Mouse (Mus musculus): Measurements from ENCODE around the gene Zbtb44.

Gene Zbtb44

DNA sequence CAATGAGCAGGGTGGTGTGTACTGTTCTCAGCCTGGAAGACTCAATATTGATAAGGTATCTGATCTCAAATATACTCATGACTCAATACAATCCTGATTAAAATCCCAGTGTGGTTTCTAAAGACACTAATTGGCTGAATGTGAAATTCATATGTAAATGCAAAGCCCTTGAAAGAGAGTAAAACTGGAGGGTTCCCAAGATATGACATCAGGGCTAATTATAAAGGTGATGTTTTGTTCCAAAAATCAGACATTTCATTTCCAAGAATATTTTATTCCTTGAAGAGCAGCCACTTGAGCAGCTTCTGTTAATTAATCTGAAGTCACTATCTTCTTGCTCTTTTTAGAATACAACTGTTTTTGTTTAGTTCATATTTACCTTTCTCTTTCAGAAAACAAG lies 85.1 kb downstream of the Zbtb44 start:
- DNase-seq (ENCODE audit: low spot score): no peak

DNA sequence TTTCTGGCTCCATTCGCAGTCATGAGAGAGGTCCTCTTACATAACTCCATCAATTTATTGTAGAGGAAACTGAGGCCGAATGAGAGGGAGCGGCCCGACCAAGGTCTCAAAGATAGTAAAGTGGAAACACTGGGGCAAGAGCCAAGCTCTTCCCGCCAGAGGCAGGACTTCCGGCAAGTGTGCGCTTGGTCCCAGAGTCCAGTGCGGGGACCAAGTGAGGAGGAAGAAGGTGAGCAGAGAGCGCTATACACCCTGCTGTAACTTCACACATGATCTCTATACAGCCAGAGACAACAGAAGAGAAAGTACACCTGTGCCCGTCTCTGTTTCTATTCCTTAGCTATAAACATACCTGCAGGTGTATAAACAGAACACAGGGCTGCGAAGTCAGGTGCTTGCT lies 86.6 kb downstream of the Zbtb44 start:
- DNase-seq (ENCODE audit: low spot score): no peak

DNA sequence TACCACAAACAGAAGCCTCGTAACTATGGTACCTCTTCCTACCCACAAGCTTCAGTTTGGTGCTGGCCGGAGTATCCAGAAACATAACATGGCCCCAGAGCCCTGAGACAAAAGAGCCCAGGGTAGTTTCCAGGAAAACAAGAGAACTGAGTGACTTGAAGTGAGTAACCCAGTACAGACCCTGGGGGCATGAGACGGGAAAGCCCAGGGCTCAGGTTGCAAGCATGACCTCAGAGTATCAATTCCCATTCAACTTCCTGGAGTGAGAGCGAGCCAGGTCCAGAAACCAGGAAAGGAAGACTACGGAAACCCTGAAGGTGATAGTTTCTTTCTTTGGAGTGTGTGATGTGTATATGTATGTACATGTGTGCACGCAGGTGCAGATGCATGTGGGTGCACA lies 87.0 kb downstream of the Zbtb44 start:
- DNase-seq (ENCODE audit: low spot score): no peak

DNA sequence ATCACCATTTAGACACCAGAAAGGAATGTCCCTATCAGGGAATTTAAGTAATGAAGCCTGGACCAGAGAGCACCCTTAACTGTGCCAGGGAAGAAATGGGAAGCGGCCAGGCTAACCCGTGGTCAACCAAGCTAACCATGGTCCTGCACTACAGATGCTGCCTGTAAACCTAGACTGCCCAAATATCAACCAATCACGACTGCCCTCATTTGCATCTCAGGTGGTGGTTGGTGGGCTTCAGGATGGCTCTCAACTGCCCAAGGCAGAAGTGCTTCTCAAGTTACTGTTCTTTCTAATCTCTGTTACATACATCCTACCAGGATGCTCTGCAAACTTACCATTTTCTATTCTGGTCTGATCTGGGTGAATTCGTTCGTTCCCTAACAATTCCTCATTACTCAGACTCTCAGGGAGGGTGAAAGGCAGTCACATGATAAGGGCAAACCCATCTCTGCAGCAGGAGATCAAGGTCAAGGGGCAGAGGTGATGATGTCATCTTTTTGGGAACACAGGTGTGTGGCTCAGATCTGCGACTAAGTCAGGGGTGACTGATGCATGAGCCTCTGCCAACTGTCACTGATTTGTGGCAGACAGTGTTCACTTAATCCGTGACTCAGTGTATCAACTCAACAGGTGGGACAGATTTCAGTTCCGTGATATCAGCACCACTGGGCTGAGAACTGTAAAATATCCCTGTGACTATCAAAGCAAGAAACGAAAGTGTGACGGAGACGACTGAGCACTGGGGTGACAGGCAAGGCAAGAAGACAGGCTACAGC lies 88.3 kb downstream of the Zbtb44 start:
- peak; percentile 87 for DNase-seq (ENCODE audit: low spot score)

DNA sequence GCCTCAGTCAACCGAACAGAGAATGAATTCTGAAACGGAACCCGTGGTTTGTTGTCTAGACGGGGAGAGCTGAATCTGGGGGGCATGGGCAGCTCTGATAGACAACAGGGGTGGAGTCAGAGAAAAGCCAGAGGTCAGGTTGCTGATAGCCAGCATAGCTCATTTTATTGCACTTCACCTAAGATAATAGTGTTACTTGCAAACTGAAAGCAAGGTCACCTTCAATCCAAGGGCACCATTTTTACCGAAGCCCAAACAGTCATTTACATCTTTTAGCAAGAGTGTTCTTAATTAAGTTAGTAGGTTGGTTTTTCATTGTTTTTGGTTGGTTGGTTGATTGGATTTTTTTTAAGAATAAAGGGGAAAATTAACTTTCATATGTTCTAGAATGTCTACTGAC lies 89.0 kb downstream of the Zbtb44 start:
- no peak for DNase-seq (ENCODE audit: low spot score)

DNA sequence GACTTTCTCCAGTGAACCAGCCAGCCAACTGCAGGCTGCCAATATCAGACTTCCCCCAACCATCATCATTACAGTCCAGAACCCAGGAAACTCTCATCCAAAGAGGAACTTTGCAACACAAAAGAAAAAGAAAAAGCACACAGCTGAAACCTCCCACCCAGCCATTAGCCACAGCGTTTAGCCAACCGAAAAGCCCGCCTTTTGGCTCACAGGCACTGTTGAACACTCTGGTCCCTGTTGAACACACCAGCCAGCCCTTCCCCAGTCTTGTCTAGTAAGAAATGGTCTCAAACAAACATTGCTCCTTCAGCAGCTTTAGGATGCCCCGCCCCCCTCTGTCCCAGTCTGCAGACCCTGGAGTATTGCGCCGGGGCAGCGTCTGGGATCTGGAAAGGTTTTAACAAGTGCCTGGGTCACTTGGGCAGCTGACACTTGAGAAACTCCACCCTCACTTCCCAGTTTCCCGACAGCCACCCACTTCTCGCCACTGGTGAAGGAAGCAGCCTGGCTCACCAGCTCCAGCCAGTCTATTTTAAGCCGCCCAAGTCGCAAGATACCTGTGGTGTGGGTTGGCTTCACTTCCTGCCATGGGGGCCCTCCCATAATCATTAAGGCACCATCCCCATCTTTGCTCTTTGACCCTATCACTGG lies 89.6 kb downstream of the Zbtb44 start:
- no peak for DNase-seq (ENCODE audit: low spot score)

DNA sequence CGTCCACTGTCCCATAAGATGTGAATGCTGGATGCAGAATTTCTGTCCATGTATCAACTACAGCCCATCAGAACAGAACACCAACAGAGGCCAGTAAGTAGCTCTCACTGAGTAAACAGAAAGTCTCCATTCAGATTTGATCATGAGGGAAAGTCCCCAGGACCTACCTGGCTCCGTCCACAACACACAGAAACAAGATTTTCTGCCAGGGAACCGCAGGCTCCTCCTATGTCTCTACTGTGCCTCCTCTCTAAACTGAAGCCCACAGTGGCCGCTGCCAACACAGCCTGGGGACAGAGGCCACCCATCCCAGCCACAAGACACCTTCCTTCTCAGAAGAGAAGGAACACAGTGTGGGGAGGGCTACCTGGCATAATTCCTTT lies 90.1 kb downstream of the Zbtb44 start:
- no peak for DNase-seq (ENCODE audit: low spot score)

DNA sequence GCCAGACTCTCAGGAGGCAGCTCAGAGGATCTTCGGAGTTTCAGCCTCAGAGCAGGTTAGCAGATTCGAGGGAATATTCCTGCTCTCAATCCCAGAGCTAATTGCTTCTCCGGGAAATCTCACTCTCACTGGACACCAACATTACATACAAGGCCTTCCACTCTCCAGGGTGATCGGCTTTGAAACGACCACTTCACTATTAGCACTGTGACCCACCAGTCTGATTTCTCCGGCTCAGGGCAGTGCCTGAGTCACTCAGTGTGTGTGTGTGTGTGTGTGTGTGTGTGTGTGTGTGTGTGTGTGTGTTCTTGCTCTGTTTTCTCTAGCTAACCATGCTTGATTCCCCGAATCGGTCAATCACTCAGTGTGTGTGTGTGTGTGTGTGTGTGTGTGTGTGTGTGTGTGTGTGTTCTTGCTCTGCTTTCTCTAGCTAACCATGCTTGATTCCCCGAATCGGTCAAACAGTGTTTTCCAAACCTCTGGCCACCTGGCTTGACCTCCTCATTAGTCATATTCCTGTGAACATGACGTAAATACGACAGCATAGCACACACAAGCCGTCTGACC lies 92.1 kb downstream of the Zbtb44 start:
- DNase-seq (ENCODE audit: low spot score): no peak
